Comparison of ENCODE assay signal across 8 mouse cellular contexts in genomic region chr16:18345243-18345642, GRCm38 (mm10). TPM values are rescaled to one million over a fixed set of nuclear protein-coding genes. Genes with fewer than 3 reads are reported as not detected.
DNase-seq lines count a peak whose midpoint lies in the region; ATAC-seq and TF ChIP-seq lines count a peak whose summit lies in the region.

No protein-coding gene starts in this region.

- no peak for ATAC-seq in heart, embryonic 12.5 days (ENCODE audit: insufficient number of reproducible peaks, low FRiP score)
- peak; percentile 14; the same call in 1 of the 2 replicates for ATAC-seq in midbrain, embryonic 14.5 days (ENCODE audit: low FRiP score, low TSS enrichment)

- H3K27me3 ChIP-seq in heart, embryonic 12.5 days (replicated peaks) = peaks cover 17% of the 10 kb centered on the region
- H3K27me3 ChIP-seq in midbrain, embryonic 14.5 days (ENCODE audit: control insufficient read depth, insufficient read depth, low read length) = no peaks in the 10 kb centered on the region

- H3K27ac ChIP-seq in heart, embryonic 12.5 days (ENCODE audit: poor library complexity, severe bottlenecking) = no peak overlapping the region
- no peak overlapping the region for H3K27ac ChIP-seq in cortical plate, adult 2 months (ENCODE audit: insufficient read depth, low read length)
- H3K27ac ChIP-seq in midbrain, embryonic 14.5 days (replicated peaks; ENCODE audit: low read depth, low read length) = 0 out of 2 replicates have a peak overlapping the region, but pooled peaks have one; percentile 32

- no peaks in the 10 kb centered on the region for H3K9me3 ChIP-seq in heart, embryonic 12.5 days (replicated peaks)
- no peaks in the 10 kb centered on the region for H3K9me3 ChIP-seq in midbrain, embryonic 14.5 days (ENCODE audit: control insufficient read depth, low read length)

- H3K4me2 ChIP-seq in heart, embryonic 12.5 days = no peak overlapping the region
- H3K4me2 ChIP-seq in midbrain, embryonic 14.5 days (ENCODE audit: low read length) = no peak overlapping the region

- intact Hi-C loops in left cerebral cortex, postnatal 36 days (cut with DNase I) = loop anchor here (2.0 to 5.0 kb wide), 3 partner anchors 47 to 272 kb away; no protein-coding TSS in a partner anchor

- no peak overlapping the region for H3K9ac ChIP-seq in heart, embryonic 12.5 days
- H3K9ac ChIP-seq in midbrain, embryonic 14.5 days (replicated peaks; ENCODE audit: low read length) = no peak overlapping the region

- WGBS in heart, embryonic 12.5 days = 8% methylated on average over 3 of the region's 3 CpGs
- 3% methylated on average over 3 of the region's 3 CpGs for WGBS in midbrain, embryonic 14.5 days

- peak; percentile 98 for DNase-seq in heart, adult 11 months
- peak; percentile 81 for DNase-seq in gastrocnemius, postnatal 25 days
- peak; percentile 92 for DNase-seq in kidney, adult 11 months
- peak; percentile 83 to 84 for DNase-seq in left cerebral cortex, postnatal 36 days (ENCODE audit: low spot score in 2 of 2)
- DNase-seq in midbrain, embryonic 14.5 days = peak; percentile 92
- DNase-seq in spleen, adult 18-20 months = peak; percentile 66 to 79

- no peak for TF ChIP-seq POLR2A in cortical plate, adult 2 months (IDR thresholded peaks at IDR 0.05; ENCODE audit: extremely low read depth, insufficient read depth, low read length)

- no peak overlapping the region for H3K4me3 ChIP-seq in heart, embryonic 12.5 days
- no peak overlapping the region for H3K4me3 ChIP-seq in cortical plate, adult 2 months (ENCODE audit: insufficient read depth, low read length)
- no peak overlapping the region for H3K4me3 ChIP-seq in midbrain, embryonic 14.5 days (replicated peaks; ENCODE audit: low read depth, low read length)

- no peaks in the 10 kb centered on the region for H3K36me3 ChIP-seq in heart, embryonic 12.5 days
- no peaks in the 10 kb centered on the region for H3K36me3 ChIP-seq in midbrain, embryonic 14.5 days (ENCODE audit: control insufficient read depth, insufficient read depth, low read length)

- peaks cover 50% of the 10 kb centered on the region for H3K4me1 ChIP-seq in heart, embryonic 12.5 days (replicated peaks)
- H3K4me1 ChIP-seq in cortical plate, adult 2 months (ENCODE audit: control insufficient read depth, insufficient read depth, low read length) = peaks cover 2% of the 10 kb centered on the region
- peaks cover 33% of the 10 kb centered on the region for H3K4me1 ChIP-seq in midbrain, embryonic 14.5 days (ENCODE audit: control insufficient read depth, insufficient read depth, low read length)

- TF ChIP-seq CTCF in cortical plate, adult 2 months (IDR thresholded peaks at IDR 0.05; ENCODE audit: extremely low read depth, insufficient read depth, low read length) = peak; percentile 78

RNA-seq across cellular contexts. Expression of gene Tango2, which starts 2.7 kb away (rescaled TPM):
- polyA plus RNA-seq in heart, embryonic 12.5 days (2016; fragmentation: Nextera tagmentation; extraction: Ambion mirVana) = 48.4 and 50.3 TPM in 2 replicates
- polyA plus RNA-seq in cortical plate, adult 2 months (2012; rRNA removed) = 231 and 235 TPM in 2 replicates
- total RNA-seq in gastrocnemius, postnatal 25 days (2021) = 10 to 100 TPM; 37.3 to 37.6 TPM
- 100 to 1,000 TPM; 158 to 165 TPM for total RNA-seq in left cerebral cortex, postnatal 36 days (2021)
- polyA plus RNA-seq in midbrain, embryonic 14.5 days (2014; fragmentation: Nextera tagmentation; extraction: Ambion mirVana) = 70.0 TPM in 2 replicates

RNA-seq across cellular contexts. Expression of gene Arvcf, which starts 2.7 kb away (rescaled TPM):
- polyA plus RNA-seq in heart, embryonic 12.5 days (2016; fragmentation: Nextera tagmentation; extraction: Ambion mirVana) = 32.5 and 36.9 TPM in 2 replicates
- 30.6 and 35.9 TPM in 2 replicates for polyA plus RNA-seq in cortical plate, adult 2 months (2012; rRNA removed)
- total RNA-seq in gastrocnemius, postnatal 25 days (2021) = 10 to 100 TPM; 12.5 to 14.3 TPM
- total RNA-seq in left cerebral cortex, postnatal 36 days (2021) = 10 to 100 TPM; 36.6 to 48.0 TPM
- 70.2 and 70.4 TPM in 2 replicates for polyA plus RNA-seq in midbrain, embryonic 14.5 days (2014; fragmentation: Nextera tagmentation; extraction: Ambion mirVana)

RNA-seq across cellular contexts. Expression of gene Dgcr8, which starts 56.2 kb away (rescaled TPM):
- 24.0 and 24.9 TPM in 2 replicates for polyA plus RNA-seq in heart, embryonic 12.5 days (2016; fragmentation: Nextera tagmentation; extraction: Ambion mirVana)
- polyA plus RNA-seq in cortical plate, adult 2 months (2012; rRNA removed) = 36.3 and 40.9 TPM in 2 replicates
- 10 to 100 TPM; 14.7 to 16.2 TPM for total RNA-seq in gastrocnemius, postnatal 25 days (2021)
- 10 to 100 TPM; 31.7 to 48.3 TPM for total RNA-seq in left cerebral cortex, postnatal 36 days (2021)
- polyA plus RNA-seq in midbrain, embryonic 14.5 days (2014; fragmentation: Nextera tagmentation; extraction: Ambion mirVana) = 32.7 and 40.0 TPM in 2 replicates
